Mouse (Mus musculus) kidney, adult 2 months (tissue): ENCODE results near the gene Stxbp2. TPM values are rescaled to one million over a fixed set of nuclear protein-coding genes. Genes with fewer than 3 reads are reported as not detected.
A peak's percentile ranks its signal among the peaks of the same experiment; 100 is the strongest.
"Not testable (repeated sequence)": the region's sequence is repeated elsewhere in the genome, so short reads cannot be mapped to it uniquely, and the experiment has no call there.

ENCODE experiments used
- DNase-seq: peaks from one replicate; pipeline ENCODE4 v3.0.0; 2021
- H3K27ac ChIP-seq: fragments of 200-500 bp; 2 replicates; pipeline ENCODE4 v1.5.1; 2012; ENCODE audit warnings: low read depth, low read length, control low read depth, inconsistent platforms; ENCODE audit not compliant: insufficient read depth
- H3K27me3 ChIP-seq: fragments of 200-500 bp; replicated peaks from 2 replicates; pipeline ENCODE4 v1.6.1; 2012; ENCODE audit warnings: mild to moderate bottlenecking, moderate library complexity, low read length, inconsistent platforms; ENCODE audit not compliant: control insufficient read depth, insufficient read depth
- H3K36me3 ChIP-seq: fragments of 200-500 bp; 2 replicates; pipeline ENCODE4 v1.6.1; 2012; ENCODE audit warnings: mild to moderate bottlenecking, moderate library complexity, low read length, inconsistent platforms; ENCODE audit not compliant: control insufficient read depth, insufficient read depth
- H3K4me1 ChIP-seq: fragments of 200-500 bp; 2 replicates; pipeline ENCODE4 v1.6.1; 2011; ENCODE audit warnings: low read length; ENCODE audit not compliant: control insufficient read depth, insufficient read depth
- H3K4me3 ChIP-seq: fragments of 200-500 bp; 2 replicates; pipeline ENCODE4 v1.5.1; 2011; ENCODE audit warnings: mild to moderate bottlenecking, low read depth, low read length, control low read depth; ENCODE audit not compliant: insufficient read depth
- CTCF ChIP-seq: fragments of 200-500 bp; conservative IDR thresholded peaks from 2 replicates; pipeline ENCODE4 v1.5.1; 2011; ENCODE audit warnings: low read depth, mild to moderate bottlenecking, control low read depth, low read length, moderate library complexity, mixed read lengths; ENCODE audit not compliant: insufficient read depth, insufficient read length
- POLR2A ChIP-seq: fragments of 200-500 bp; IDR thresholded peaks from one replicate; pipeline ENCODE4 v1.6.1; 2011; ENCODE audit warnings: low read depth, low read length, control low read depth
- WGBS: fragments of 180-500 bp; shearing (Covaris S2); methylation state at CpG from one replicate; pipeline ENCODE4 v1.1.7; 2018; 5-methylcytosine and 5-hydroxymethylcytosine counted together
- polyA plus RNA-seq: library from polyadenylated mRNA; depleted of rRNA; stranded (reverse); fragments of >200 nt; gene quantifications from 2 replicates; pipeline ENCODE4 v1.2.3, GENCODE M21; 2012; rRNA removed

Stxbp2 gene
- 169 and 173 TPM in 2 replicates for polyA plus RNA-seq

- Histone ChIP-seq H3K4me3 (peak within 1 kb of the TSS; percentile 73), H3K4me1 (no peaks in the 10 kb centered on the region), H3K36me3 (no peaks in the 10 kb centered on the region), H3K27me3 (no peaks in the 10 kb centered on the region), H3K27ac (peak within 1 kb of the TSS; percentile 13; the same call in 1 of the 2 replicates)
- 4% methylated on average over 47 of the region's 47 CpGs for WGBS
- peak; percentile 91 for DNase-seq
- no peak for TF ChIP-seq CTCF
- peak; percentile 61 for TF ChIP-seq POLR2A
Observed at GRCm38 (mm10) chr8:3630647-3631477, at the start of gene Stxbp2. Gene Stxbp2, plus strand, starts transcription at chr8:3630955.

GRCm38 (mm10) chr8:3581961-3582360 is 48.8 kb upstream of the Stxbp2 start:
- not testable (repeated sequence) for DNase-seq, H3K36me3 ChIP-seq
- WGBS, result 86% methylated on average over 3 of the region's 3 CpGs

GRCm38 (mm10) chr8:3586452-3586851 is 44.3 kb upstream of the Stxbp2 start:
- H3K36me3 ChIP-seq, result no peaks in the 10 kb centered on the region
- no peaks in the 10 kb centered on the region for H3K4me1 ChIP-seq
- no peaks in the 10 kb centered on the region for H3K27me3 ChIP-seq
- TF ChIP-seq POLR2A (no peak), CTCF (no peak)
- no peak overlapping the region for H3K27ac ChIP-seq
- no peak overlapping the region for H3K4me3 ChIP-seq
- WGBS, result 96% methylated on average over 2 of the region's 2 CpGs
- DNase-seq, result no peak

More at GRCm38 (mm10) chr8:3581961-3582360, 48.8 kb upstream of the Stxbp2 start:
- not testable (repeated sequence) for H3K4me3 ChIP-seq, H3K27ac ChIP-seq, H3K27me3 ChIP-seq, H3K4me1 ChIP-seq

GRCm38 (mm10) chr8:3586993-3587390 is 43.8 kb upstream of the Stxbp2 start, which contains the start of gene Camsap3:
Gene Camsap3, plus strand, starts transcription at chr8:3587293.
- H3K27ac ChIP-seq, result peak within 1 kb of the TSS; percentile 72

GRCm38 (mm10) chr8:3587391-3588257 is 43.1 kb upstream of the Stxbp2 start:
- DNase-seq, result peak; percentile 89
- Histone ChIP-seq H3K36me3 (no peaks in the 10 kb centered on the region), H3K27me3 (no peaks in the 10 kb centered on the region), H3K4me3 (peak overlapping the region; percentile 85), H3K27ac (peak overlapping the region; percentile 72), H3K4me1 (no peaks in the 10 kb centered on the region)
- WGBS, result under 1% methylated on average over 75 of the region's 77 CpGs
- TF ChIP-seq CTCF (no peak), POLR2A (peak; percentile 74)

More at GRCm38 (mm10) chr8:3586993-3587390, 43.8 kb upstream of the Stxbp2 start, which contains the start of gene Camsap3:
- H3K27me3 ChIP-seq, result no peaks in the 10 kb centered on the region
- WGBS, result 6% methylated on average over 7 of the region's 7 CpGs
- no peaks in the 10 kb centered on the region for H3K4me1 ChIP-seq
- H3K4me3 ChIP-seq, result peak within 1 kb of the TSS; percentile 85
- no peak for DNase-seq
- no peak for TF ChIP-seq CTCF
- TF ChIP-seq POLR2A, result no peak
- no peaks in the 10 kb centered on the region for H3K36me3 ChIP-seq

- H3K27ac ChIP-seq, result peak overlapping the region; percentile 72
- H3K36me3 ChIP-seq, result no peaks in the 10 kb centered on the region
- no peaks in the 10 kb centered on the region for H3K27me3 ChIP-seq
- peak; percentile 12 for DNase-seq
- TF ChIP-seq CTCF (no peak), POLR2A (no peak)
- H3K4me1 ChIP-seq, result peaks cover under 1% of the 10 kb centered on the region; the same call in 1 of the 2 replicates
- peak overlapping the region; percentile 85 for H3K4me3 ChIP-seq
- 6% methylated on average over 11 of the region's 11 CpGs for WGBS
Observed at GRCm38 (mm10) chr8:3588258-3588633, 42.5 kb upstream of the Stxbp2 start.

GRCm38 (mm10) chr8:3593470-3593869 is 37.3 kb upstream of the Stxbp2 start:
- Histone ChIP-seq H3K36me3 (no peaks in the 10 kb centered on the region), H3K4me3 (no peak overlapping the region), H3K27me3 (no peaks in the 10 kb centered on the region), H3K4me1 (peaks cover 14% of the 10 kb centered on the region), H3K27ac (no peak overlapping the region)
- DNase-seq, result peak; percentile 66
- no peak for TF ChIP-seq CTCF
- TF ChIP-seq POLR2A, result no peak
- 54% methylated on average over 3 of the region's 3 CpGs for WGBS
